Mouse (Mus musculus): ENCODE measurements around the gene Dhrs11.
"Not testable (repeated sequence)": the region's sequence is repeated elsewhere in the genome, so short reads cannot be mapped to it uniquely, and the experiment has no call there.

The Dhrs11 gene

DNA sequence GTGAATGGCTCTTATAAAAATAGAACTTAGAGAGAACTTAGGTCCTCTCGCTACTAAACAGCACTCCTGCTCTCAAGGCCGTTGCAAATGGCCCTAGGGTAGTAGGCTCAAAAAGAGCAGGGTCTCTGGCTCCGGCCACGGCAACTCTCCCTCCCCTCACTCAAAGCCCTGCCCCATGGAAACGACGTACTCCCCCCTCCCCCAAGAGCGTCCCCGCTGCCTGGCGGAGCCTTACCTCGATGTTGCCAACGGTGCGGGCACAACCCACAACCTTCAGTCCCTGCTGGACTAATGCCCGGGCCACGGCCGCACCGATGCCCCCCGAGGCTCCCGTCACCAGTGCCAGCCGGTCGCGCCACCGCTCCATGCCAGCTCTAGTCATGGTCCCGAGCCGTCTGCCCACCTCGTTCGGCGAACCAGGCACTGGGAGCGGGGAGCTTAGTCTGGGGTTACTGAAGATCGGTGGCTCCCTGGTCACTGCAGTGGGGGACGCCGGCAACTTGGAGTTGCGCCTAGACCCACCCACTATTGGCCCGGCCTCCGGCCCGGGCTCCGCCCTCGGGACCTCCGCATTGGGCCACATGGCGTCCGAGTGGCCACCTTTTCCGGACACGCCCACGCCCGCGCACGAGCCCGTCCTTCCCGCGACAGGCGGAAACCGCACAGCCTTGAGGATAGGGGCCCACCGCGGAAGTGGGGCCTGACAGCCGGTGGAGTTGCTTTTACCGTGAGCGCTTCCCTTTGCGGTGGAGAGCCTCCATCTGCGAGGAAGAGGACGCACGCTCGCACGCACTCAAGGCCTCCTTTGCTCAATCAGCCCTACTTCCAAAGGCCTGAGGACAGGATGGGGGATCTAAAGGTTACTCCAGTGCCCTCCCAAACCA, at the start of gene Dhrs11:
Gene Dhrs11, minus strand, starts transcription at position 479 of the 884 bp plus-strand sequence.
- DNase-seq, result peak; percentile 86

DNA sequence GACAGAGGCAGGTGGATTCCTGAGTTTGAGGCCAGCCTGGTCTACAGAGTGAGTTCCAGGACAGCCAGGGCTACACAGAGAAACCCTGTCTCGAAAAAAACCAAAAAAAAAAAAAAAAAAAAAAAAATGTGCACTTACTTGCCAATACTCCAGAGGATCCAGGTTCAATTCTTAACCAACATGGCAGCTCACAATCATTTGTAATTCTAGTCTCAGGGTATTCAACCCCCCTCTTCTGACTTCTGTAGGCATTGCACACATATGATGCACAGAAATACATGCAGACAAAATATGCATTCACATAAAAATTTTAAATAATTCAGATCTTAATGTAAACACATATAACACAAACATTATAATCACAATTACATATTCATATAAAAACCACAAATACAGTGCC, 47.2 kb upstream of the Dhrs11 start:
- DNase-seq, result not testable (repeated sequence)

DNA sequence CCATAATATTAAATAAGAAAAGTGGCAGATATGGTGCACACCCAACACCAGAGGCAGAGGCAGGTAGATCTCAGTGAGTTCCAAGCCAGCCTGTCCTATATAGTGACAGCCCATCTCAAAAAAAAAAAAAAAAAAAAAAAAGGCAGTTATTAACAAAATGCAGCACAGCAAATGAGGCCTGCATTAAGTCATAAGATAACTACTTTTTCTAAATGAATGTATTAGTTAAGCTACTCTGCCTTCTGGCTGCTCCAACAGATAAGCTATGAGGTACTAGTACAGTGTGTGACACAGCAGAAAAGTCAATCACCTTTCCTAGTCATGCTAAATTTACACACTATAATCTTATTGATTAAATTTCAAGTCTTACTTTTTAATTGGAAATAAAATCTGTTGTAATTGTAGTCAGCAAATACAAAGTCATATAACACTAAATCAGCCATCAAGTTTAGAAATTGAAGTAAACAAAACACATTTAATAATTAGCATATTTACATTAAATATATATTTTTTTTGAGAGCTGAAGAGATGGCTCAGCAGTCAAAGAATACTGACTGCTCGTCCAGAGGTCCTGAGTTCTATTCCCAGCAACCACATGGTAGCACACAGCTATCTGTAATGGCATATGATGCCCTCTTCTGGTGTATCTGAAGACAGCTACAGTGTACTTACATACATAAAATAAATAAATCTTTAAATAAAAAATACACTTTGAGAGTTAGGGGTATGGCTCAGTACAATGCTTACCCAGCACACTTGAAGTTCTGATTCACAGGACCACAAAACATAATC, 44.4 kb upstream of the Dhrs11 start:
- no peak for DNase-seq

DNA sequence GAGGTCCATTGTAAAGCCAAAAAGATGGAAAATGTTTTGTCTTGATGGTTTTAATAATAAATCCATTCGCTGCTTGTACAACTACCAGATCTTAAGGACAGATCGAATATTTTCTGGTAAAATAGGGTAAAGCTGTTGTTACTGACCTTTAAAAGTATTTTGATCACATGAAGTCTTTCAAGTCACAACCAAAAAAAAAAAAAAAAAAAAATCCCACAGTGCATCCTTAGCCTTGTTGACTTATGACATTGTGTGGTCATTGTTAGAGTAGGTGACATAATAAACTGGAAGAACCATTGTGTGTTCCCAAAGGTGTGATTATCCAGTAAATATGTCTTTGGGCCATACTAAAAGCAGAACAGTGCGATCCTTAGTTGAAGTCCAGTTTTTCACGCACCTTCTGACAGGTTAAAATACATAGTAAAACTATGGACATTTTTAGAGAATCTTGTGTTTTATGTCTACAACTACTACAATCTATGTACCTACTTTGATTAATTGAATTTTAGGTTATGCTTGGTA, 42.8 kb upstream of the Dhrs11 start:
- no peak for DNase-seq

DNA sequence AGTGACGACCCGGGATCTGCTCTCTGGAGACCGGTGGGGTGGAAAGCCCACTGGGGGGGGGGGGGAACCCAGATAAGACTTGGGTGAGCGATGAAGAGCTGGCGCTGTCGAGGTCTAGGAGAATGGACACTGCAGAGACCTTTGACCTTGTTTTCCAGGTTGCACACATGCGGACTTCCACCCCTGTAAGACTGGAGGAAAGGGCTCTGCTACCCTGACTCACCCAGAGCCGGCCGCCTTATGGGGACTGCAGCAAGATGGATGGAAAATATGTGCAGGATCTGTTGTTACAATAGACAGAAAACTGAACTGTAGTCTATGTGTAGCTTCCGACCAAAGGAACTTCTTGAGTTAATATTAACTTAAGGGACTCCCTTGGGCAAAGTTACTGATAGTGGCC, 42.3 kb upstream of the Dhrs11 start:
- DNase-seq, result no peak

DNA sequence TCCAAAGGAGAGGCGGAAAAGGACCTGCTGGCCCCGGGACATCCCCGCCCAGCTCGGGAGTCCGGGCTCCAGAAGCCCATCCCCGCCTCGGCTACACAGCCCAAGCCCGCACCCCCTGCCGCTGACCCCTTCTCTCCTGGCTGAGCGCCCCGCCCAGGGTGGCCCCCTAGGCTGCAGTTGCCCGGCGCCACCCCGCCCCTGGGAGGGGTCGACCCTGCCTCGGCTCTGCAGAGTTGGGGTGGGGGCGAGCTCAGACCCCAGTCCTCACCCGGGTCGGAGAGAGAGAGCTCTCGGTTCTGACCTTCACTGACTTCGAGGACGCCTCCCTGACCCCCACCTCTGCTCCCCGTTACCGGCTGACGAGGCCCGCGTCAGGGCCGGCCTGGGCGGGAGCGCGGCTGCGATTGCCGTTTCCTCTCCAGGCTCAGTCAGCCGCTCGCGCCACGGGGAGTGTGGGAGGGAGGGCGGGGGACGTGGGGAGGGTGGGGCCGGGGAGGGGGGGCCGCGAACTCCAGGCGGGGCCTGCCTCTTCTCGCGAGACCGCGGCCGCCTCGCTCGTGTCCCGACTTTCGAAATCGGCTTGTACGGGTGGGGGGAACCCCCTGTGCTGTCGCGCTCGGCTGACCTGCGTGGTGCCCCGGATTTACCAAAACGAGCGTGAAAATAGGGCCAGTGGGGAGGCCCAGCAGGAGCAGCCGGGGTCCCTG, 41.7 kb upstream of the Dhrs11 start, which contains the start of gene Ggnbp2:
Gene Ggnbp2, minus strand, starts transcription at position 481 of the 707 bp plus-strand sequence.
- DNase-seq, result peak; percentile 90

DNA sequence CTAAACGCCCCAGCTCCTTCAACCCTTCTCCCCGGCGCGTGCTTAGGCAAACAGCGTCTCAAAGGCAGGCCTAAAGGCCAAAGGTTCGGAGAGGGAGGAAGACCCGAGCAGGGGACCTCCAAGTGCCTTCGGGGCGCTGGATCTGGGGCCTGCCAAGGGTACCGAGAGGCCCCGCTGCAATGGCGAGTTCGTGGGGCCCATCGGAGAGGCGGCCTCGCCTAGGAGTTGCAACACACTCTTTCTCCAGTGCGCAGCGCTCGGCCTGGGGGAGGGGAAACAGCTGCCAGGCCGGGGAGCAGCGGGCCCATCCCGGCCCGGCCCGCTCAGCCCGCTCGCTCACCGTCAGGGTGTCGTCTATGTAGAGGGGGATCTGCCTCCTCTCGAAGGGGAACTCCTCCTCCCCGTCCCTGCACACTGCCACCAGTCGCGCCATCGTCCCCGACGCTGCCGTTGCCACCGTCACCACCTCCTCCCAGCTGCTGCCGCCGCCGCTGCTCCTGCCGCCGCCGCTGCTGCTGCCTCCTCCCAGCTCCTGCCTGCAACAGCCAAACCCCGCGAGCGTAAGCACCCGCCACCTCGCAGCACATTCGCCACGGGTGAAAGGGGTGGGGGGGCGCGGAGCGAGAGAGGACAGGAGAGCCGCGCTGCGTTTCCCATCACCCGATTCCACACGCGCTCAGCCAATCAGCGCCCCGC, 40.9 kb upstream of the Dhrs11 start:
- peak; percentile 91 for DNase-seq

DNA sequence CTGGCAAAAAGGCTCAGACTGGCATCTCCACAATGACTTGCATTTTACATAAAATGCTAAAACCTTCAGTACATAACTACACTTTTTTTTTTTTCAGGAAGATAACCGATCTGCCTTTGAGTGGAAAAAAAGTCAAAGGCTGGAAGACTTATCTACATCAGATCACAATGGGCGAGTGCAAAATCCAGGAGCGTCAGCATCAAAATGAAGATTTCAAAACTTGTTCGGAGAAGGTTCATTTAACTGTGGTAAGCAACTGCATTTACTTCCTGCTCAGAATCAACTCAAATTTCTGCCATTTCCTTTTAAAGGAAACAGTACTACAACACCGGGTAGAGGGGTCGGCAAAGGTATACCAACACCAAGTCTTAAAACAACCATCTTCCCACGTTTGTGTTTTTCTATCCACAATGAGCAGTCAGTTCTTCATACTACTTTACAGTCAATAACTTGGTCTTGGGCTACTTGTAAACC, 40.0 kb upstream of the Dhrs11 start:
- DNase-seq, result no peak

DNA sequence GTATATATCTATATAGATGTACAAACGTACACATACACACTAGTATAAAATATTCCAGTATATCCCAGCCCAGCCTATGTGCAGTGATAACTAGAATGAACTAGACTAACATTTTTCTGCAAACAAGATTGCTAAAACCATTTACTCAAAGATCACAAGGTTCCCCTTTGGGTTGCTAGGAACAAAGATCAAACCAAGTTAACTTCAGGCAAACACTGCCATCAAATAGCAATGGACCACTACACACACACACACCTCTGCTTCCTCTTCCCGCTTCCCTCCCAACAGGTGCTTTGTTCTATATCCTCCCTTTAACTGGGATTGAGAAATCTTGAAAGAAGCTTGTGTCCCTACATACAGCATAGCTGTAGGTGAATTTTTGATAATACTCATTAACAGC, 38.8 kb upstream of the Dhrs11 start:
- DNase-seq, result no peak

DNA sequence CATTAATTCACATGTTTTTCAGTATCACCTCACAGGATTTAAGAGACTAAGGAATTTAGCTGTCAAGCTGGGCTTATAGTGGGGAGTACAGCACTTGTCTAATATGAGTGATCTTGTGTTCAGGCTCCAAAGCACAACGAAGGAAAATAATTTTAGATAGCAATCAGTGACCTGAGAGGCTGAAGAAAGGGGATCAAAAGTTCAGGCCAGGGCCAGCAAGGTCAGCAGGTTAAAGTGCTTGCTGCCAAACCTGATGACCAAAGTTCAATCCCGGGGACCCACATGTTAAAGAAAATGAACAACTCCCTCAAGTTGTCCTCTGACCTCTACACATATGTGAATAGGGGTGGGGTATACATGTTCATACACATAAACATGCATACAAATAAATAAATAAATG, 36.5 kb upstream of the Dhrs11 start:
- DNase-seq, result no peak

DNA sequence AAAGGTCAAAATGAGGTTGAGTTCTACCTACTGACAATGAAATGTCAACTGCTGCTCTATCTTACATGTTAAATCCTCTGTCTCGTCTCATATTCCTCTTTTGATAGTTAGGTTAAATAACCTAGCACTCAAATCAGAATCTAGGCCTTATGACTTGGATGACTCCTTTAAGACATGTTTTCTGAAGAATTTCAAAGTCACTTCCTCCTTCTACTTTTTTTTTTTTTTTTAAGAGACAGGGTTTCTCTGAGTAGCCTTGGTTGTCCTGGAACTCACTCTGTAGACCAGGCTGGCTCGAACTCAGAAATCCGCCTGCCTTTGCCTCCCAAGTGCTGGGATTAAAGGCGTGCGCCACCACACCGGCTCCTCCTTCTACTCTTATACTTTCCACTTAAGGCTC, 26.5 kb upstream of the Dhrs11 start:
- DNase-seq, result no peak

DNA sequence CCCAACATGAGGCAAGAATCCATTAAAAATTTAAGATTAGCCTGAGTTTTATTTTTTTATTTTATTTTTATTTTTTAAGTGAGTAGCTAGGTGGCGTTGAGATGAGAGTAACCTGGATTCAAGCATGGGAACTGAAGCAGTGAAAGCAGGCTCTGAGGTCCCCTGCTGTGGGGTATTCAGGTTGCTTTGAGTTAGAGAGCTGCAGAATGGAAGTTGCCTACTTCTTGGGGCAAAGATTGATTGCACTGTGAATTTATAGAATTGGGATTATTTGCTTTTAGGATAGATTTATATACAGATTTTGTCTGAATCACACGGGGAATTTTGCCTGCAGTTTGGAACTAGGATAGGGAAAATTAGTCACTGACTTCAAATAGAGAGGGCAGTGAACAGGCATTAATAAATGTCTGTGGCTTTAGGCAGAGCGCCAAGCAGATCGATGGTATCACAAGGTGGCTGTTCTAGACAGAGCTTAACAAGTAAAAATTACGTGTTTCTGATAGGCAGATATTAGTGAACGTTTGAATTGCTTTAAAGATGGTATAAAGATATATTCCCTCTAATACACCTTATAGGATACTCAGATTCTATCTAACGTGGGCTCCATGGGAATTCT, 18.8 kb upstream of the Dhrs11 start:
- no peak for DNase-seq

DNA sequence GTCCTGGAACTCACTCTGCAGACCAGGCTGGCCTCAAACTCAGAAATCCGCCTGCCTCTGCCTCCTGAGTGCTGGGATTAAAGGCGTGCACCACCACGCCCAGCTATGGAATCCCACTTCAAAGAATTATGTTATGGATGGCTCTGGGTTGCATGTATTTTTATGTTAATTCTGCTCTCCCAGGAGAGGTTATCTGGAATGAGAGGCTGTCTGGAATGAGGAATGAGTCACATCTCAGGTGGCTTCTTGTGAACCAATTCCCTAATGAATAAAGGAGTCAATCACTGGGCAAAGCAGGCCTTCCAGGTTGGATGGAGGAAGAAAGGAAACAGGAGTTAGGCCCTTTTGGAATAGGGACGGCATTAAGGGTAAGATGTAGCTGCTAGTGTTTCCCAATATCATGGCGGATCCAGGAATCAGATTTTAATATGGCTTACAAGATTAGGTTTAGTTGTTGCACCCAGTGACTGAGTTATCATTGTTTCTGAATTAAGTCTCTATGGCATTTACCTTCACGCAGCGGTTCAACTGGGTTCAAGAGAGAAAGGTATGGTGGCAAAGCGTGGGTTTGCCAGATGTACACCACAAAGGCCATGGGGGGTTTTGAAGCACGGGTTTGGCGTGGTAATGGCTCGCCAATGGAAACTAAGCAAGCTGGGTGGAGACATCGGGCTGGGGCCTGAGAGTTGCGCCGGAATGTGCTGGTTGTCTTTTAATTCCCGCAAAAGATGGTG, 18.1 kb upstream of the Dhrs11 start:
- no peak for DNase-seq

DNA sequence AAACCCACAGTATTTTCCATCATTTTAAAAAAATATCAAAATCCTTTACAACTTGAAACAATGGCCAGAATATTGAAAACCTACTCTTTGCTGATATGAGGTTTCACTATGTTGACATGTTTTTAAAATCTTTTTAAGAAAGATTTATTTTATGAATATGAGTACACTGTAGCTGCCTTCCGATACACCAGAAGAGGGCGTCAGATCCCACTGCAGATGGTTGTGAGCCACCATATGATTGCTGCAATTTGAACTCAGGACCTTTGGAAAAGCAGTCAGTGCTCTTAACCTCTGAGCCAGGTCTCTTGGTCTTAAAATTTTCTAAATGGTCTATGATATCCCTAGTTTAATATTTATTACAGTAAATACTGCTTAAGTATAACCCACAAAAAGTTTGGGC, 10.5 kb upstream of the Dhrs11 start:
- no peak for DNase-seq

DNA sequence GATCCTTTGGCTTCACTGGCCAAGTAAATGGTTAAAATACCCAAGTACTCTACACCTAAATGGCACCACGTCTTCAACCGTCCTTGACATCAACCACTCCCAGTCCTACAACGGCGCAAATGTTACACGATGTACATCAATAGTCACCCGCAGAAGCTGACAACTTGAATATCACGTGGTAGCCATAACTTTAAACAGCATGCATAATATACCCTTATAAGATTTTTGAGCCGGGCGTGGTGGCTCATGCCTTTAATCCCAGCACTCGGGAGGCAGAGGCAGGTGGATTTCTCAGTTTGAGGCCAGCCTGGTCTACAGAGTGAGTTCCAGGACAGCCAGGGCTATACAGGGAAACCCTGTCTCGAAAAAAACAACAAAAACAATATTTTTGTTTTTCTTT, 701 bp upstream of the Dhrs11 start:
- not testable (repeated sequence) for DNase-seq

DNA sequence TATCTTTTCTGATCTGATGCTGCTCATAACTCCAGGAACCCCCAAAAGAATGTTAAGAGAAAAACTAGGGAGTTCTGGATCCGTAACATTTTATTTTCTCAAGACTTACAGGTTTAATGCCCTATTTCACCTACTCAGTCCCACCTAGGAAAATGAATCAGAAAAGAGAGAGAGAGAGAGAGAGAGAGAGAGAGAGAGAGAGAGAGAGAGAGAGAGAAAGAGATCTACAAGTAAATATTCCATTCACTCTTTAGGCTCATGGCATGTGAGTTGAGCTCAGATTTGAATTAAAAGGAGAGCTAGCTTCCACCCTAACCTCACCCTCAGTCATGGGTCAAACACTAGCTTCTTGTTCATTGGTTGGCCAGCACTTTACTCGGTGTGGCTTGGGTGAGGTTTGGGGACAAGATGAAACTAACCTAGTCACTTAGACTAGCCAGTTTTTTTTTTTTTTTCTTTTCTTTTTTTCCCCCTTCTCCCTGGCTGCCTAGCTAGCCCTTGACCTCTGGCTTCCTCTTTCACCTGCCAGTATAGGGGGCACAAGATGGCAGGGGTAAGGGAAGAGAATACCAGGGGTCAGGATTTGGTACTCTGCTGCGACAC, 792 bp downstream of the Dhrs11 start:
- no peak for DNase-seq

DNA sequence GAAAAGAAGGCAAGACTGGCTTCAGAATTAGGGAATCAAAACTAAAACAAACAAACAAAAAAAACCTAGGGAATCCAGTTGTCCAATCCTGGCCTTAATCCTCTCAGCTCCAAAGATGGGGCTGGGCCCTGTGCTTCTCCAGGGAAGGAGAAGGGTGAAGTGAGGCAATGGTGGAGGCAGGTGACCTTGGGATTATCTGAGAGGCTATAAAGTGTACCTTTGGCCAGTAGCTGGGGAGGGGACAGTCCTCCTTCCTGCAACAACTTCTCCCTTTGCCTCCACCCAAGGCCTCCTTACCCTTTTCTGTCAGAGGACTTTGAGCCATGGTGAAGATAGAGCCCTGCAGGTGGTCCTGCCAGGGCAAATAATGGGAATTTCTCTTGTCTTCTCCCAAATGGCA, 1.3 kb downstream of the Dhrs11 start:
- no peak for DNase-seq

DNA sequence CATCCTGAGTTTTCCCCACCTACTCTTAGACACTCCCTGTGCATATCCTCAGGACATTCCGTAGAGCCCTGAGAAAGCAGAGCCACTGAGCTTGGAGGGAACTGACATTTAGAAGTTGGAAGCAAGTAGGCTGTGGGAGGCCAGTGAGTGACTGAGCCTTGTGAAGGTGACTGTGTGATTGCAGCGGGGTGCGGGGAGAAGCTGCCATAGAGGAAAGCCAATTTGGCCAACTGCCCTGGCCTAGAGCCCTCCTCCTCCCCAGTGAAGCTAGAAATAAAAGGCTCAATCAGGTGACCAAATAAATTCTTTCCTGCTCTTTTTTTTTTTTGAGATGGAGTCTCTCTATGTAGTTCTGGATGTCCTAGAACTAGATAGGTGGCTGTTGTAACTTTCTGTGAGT, 2.6 kb downstream of the Dhrs11 start:
- DNase-seq, result peak; percentile 62

DNA sequence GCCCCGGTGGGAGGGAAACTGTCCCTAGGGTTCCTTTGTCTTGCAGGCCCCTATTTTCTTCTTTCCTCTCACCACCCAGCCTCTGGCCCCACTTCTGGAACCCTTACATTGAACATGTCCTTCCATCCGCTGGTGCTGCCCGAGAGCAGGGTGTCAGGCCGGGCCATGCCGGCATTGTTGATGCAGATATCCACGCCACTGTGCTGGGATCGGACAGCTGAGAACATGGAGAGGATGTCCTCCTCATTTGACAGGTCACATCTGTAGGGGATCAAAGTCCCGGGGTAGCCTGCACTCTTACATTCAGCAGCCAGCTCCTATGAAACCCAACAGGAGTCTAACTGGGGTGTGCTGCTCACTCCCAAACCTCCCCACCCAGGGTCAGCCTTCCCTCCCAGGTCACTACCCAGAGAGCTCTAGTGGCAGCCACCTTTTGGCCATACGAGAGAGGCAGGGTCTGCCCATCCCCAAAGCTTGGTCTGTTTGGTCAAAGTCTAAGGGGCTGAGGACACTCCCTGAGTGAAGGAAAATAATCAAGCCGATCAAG, 3.5 kb downstream of the Dhrs11 start:
- no peak for DNase-seq

DNA sequence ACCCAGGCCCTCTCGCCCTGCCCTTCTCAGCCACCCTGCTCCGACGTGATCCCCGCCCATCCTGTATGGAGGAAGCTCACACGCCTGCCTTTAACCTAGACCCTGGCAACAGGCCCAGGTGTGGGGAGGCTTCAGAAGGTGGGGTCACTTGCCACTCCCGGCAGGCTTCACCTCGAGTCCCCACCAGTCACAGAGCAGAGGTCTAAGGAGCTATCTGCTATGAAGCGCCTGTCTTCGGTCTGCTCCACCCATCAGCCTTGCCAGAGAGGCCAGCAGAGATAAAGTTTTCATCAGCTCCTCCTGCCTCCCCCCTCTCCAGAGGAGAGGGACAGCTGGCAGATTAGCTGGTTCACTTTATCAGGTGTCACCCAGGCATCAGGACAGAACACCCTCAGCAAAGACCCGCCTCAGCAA, 5.3 kb downstream of the Dhrs11 start:
- no peak for DNase-seq

Data from right cerebral cortex, postnatal 25 days (tissue).